Comparison of ENCODE assay signal across 9 mouse cellular contexts in the genomic region with DNA sequence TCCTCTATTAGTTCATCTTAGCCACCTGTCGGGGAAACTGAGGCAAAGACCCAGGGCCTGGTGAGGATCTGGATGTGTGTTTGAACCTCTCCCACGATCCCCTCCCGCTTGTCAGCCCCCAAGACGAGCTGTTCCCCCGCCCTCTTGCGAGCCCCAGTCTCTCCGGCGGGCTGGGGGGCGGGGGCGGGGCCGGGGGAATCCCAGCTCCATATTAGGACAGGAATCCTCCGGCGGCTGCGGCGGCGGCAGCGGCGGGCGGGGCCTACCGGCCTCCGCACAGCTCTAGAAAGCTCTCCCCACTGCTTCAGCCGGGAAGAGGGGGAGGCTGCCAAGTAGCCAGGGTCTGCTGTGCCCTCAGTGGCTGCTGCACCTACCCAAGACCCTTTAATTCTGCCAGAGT. TPM values are rescaled to one million over a fixed set of nuclear protein-coding genes. Genes with fewer than 3 reads are reported as not detected.
DNase-seq lines count a peak whose midpoint lies in the region; ATAC-seq and TF ChIP-seq lines count a peak whose summit lies in the region.
"Had no signal": no experiment of that assay in that cellular context is flagged by ENCODE, and none has a peak within 500 bp of the region (broad histone marks: within the 10 kb centered on the region; RNA-seq: fewer than 3 reads in every experiment).

No protein-coding gene starts in this region.

- TF ChIP-seq POLR2A in thymus, adult 2 months (IDR thresholded peaks at IDR 0.05; ENCODE audit: control insufficient read depth, extremely low read depth, insufficient read depth, low read length, poor library complexity), result no peak

- no peak overlapping the region for H3K9ac ChIP-seq in forebrain, embryonic 11.5 days (ENCODE audit: low read length)
- H3K9ac ChIP-seq in stomach, embryonic 16.5 days (ENCODE audit: low read length), result no peak overlapping the region
- H3K9ac ChIP-seq: lung, embryonic 15.5 days had no signal

- no peaks in the 10 kb centered on the region for H3K9me3 ChIP-seq in megakaryocyte, embryonic 14.5 days
- H3K9me3 ChIP-seq in forebrain, embryonic 11.5 days (ENCODE audit: control insufficient read depth, low read length), result no peaks in the 10 kb centered on the region
- no peaks in the 10 kb centered on the region for H3K9me3 ChIP-seq in stomach, embryonic 16.5 days (replicated peaks; ENCODE audit: control insufficient read depth, low read length)
- H3K9me3 ChIP-seq: lung, embryonic 15.5 days had no signal

- TF ChIP-seq CTCF in thymus, adult 2 months (IDR thresholded peaks at IDR 0.05; ENCODE audit: borderline replicate concordance, control insufficient read depth, extremely low read depth, insufficient read depth, low read length, poor library complexity), result no peak

- no peak for ATAC-seq in megakaryocyte, adult 5-6 weeks (ENCODE audit: poor library complexity, severe bottlenecking)
- no peak for ATAC-seq in forebrain, embryonic 11.5 days (replicated peaks; ENCODE audit: low FRiP score)
- peak; percentile 20; the same call in 1 of the 2 replicates for ATAC-seq in stomach, embryonic 16.5 days (ENCODE audit: insufficient read depth, low FRiP score)

- no peak overlapping the region for H3K4me2 ChIP-seq in forebrain, embryonic 11.5 days (ENCODE audit: low read depth, low read length, severe bottlenecking)
- peak overlapping the region; percentile 8; the same call in 1 of the 2 replicates for H3K4me2 ChIP-seq in stomach, embryonic 16.5 days (ENCODE audit: low read depth, low read length)
- H3K4me2 ChIP-seq: lung, embryonic 15.5 days had no signal

- H3K27me3 ChIP-seq in megakaryocyte, embryonic 14.5 days (replicated peaks), result peaks cover 67% of the 10 kb centered on the region
- H3K27me3 ChIP-seq in forebrain, embryonic 11.5 days (ENCODE audit: control insufficient read depth, insufficient read depth, low read length), result peaks cover 28% of the 10 kb centered on the region
- H3K27me3 ChIP-seq in stomach, embryonic 16.5 days (ENCODE audit: control insufficient read depth, insufficient read depth, low read length), result peaks cover 26% of the 10 kb centered on the region
- no peaks in the 10 kb centered on the region; the same call in 1 of the 2 replicates for H3K27me3 ChIP-seq in thymus, adult 2 months (ENCODE audit: control insufficient read depth, insufficient read depth, low read length)

- H3K4me1 ChIP-seq in megakaryocyte, embryonic 14.5 days, result peaks cover 53% of the 10 kb centered on the region
- no peaks in the 10 kb centered on the region for H3K4me1 ChIP-seq in forebrain, embryonic 11.5 days (replicated peaks; ENCODE audit: control insufficient read depth, insufficient read depth, low read length)
- no peaks in the 10 kb centered on the region for H3K4me1 ChIP-seq in stomach, embryonic 16.5 days (ENCODE audit: control insufficient read depth, insufficient read depth, low read length)
- no peaks in the 10 kb centered on the region; the same call in 1 of the 2 replicates for H3K4me1 ChIP-seq in thymus, adult 2 months (replicated peaks; ENCODE audit: control insufficient read depth, insufficient read depth, low read length)
- H3K4me1 ChIP-seq: lung, embryonic 15.5 days had no signal

- H3K36me3 ChIP-seq in megakaryocyte, embryonic 14.5 days (replicated peaks; ENCODE audit: low read length), result no peaks in the 10 kb centered on the region
- no peaks in the 10 kb centered on the region for H3K36me3 ChIP-seq in forebrain, embryonic 11.5 days (ENCODE audit: control insufficient read depth, insufficient read depth, low read length)
- H3K36me3 ChIP-seq in stomach, embryonic 16.5 days (ENCODE audit: control insufficient read depth, insufficient read depth, low read length), result no peaks in the 10 kb centered on the region
- no peaks in the 10 kb centered on the region for H3K36me3 ChIP-seq in thymus, adult 2 months (ENCODE audit: control insufficient read depth, insufficient read depth, low read length)
- H3K36me3 ChIP-seq: lung, embryonic 15.5 days had no signal

- peak; percentile 58 for DNase-seq in forebrain, embryonic 11.5 days (ENCODE audit: low spot score)
- DNase-seq in left cerebral cortex, postnatal 4 days, result peak; percentile 61
- no peak for DNase-seq in thymus, postnatal 36 days
- no peak for DNase-seq in thymus, adult 2 months
- DNase-seq: kidney, postnatal 36 days had no signal

- no peak overlapping the region for H3K27ac ChIP-seq in forebrain, embryonic 11.5 days (ENCODE audit: low read depth, low read length)
- H3K27ac ChIP-seq in stomach, embryonic 16.5 days (ENCODE audit: low read length), result no peak overlapping the region
- H3K27ac ChIP-seq in thymus, adult 2 months (ENCODE audit: control insufficient read depth, insufficient read depth, low read length), result no peak overlapping the region
- H3K27ac ChIP-seq: lung, embryonic 15.5 days had no signal

- H3K4me3 ChIP-seq in megakaryocyte, embryonic 14.5 days (replicated peaks), result peak overlapping the region; percentile 70
- H3K4me3 ChIP-seq in forebrain, embryonic 11.5 days (ENCODE audit: low read depth, low read length), result no peak overlapping the region
- H3K4me3 ChIP-seq in stomach, embryonic 16.5 days (replicated peaks; ENCODE audit: low read length), result no peak overlapping the region
- no peak overlapping the region for H3K4me3 ChIP-seq in thymus, adult 2 months (ENCODE audit: control insufficient read depth, insufficient read depth, low read length)
- H3K4me3 ChIP-seq: lung, embryonic 15.5 days had no signal

- intact Hi-C loops in left cerebral cortex, postnatal 4 days (cut with DNase I), result no loop called here

- WGBS in forebrain, embryonic 11.5 days, result 2% methylated on average over 21 of the region's 22 CpGs
- WGBS in stomach, embryonic 16.5 days, result 3% methylated on average over 22 of the region's 22 CpGs
- 5% methylated on average over 22 of the region's 22 CpGs for WGBS in thymus, adult 2 months

RNA-seq across cellular contexts. Expression of gene Npas4, which starts 0.6 kb away (rescaled TPM):
- polyA plus RNA-seq in megakaryocyte, embryonic 14.5 days (2012; ENCODE audit: insufficient read depth, low replicate concordance), result 1.1 TPM in 2 replicates
- total RNA-seq in megakaryocyte, adult 5-6 weeks (2015), result not detected in 2 replicates
- total RNA-seq in megakaryocyte, adult 5-6 weeks (2017), result not detected in 2 replicates
- not detected in 2 replicates for polyA plus RNA-seq in forebrain, embryonic 11.5 days (2014; fragmentation: Nextera tagmentation; extraction: Ambion mirVana)
- 1 to 10 TPM; 5.5 to 6.8 TPM for total RNA-seq in left cerebral cortex, postnatal 4 days (2021)
- polyA plus RNA-seq in stomach, embryonic 16.5 days (2015; fragmentation: Nextera tagmentation; extraction: Ambion mirVana), result 0.23 and 0.34 TPM in 2 replicates
- 0.57 and 0.59 TPM in 2 replicates for polyA plus RNA-seq in thymus, adult 2 months (2012; rRNA removed)

RNA-seq across cellular contexts. Expression of gene Mrpl11, which starts 28.8 kb away (rescaled TPM):
- 7.2 and 45.3 TPM in 2 replicates for polyA plus RNA-seq in megakaryocyte, embryonic 14.5 days (2012; ENCODE audit: insufficient read depth, low replicate concordance)
- total RNA-seq in megakaryocyte, adult 5-6 weeks (2015), result 13.4 and 15.9 TPM in 2 replicates
- total RNA-seq in megakaryocyte, adult 5-6 weeks (2017), result 26.3 and 29.1 TPM in 2 replicates
- polyA plus RNA-seq in forebrain, embryonic 11.5 days (2014; fragmentation: Nextera tagmentation; extraction: Ambion mirVana), result 136 and 145 TPM in 2 replicates
- total RNA-seq in left cerebral cortex, postnatal 4 days (2021), result 10 to 100 TPM; 68.5 to 73.6 TPM
- polyA plus RNA-seq in stomach, embryonic 16.5 days (2015; fragmentation: Nextera tagmentation; extraction: Ambion mirVana), result 79.6 and 80.5 TPM in 2 replicates
- 25.8 and 27.3 TPM in 2 replicates for polyA plus RNA-seq in thymus, adult 2 months (2012; rRNA removed)

RNA-seq across cellular contexts. Expression of gene Slc29a2, which starts 32.9 kb away (rescaled TPM):
- 0.58 and 0.94 TPM in 2 replicates for polyA plus RNA-seq in megakaryocyte, embryonic 14.5 days (2012; ENCODE audit: insufficient read depth, low replicate concordance)
- 0.31 and 1.0 TPM in 2 replicates for total RNA-seq in megakaryocyte, adult 5-6 weeks (2015)
- 0.18 and 3.4 TPM in 2 replicates for total RNA-seq in megakaryocyte, adult 5-6 weeks (2017)
- 5.5 and 8.3 TPM in 2 replicates for polyA plus RNA-seq in forebrain, embryonic 11.5 days (2014; fragmentation: Nextera tagmentation; extraction: Ambion mirVana)
- total RNA-seq in left cerebral cortex, postnatal 4 days (2021), result 10 to 100 TPM; 29.5 to 32.1 TPM
- 3.1 and 3.3 TPM in 2 replicates for polyA plus RNA-seq in stomach, embryonic 16.5 days (2015; fragmentation: Nextera tagmentation; extraction: Ambion mirVana)
- polyA plus RNA-seq in thymus, adult 2 months (2012; rRNA removed), result 12.7 and 14.6 TPM in 2 replicates

RNA-seq across cellular contexts. Expression of gene Peli3, which starts 47.8 kb away (rescaled TPM):
- 0.10 TPM in 1 of 2 replicates, not detected in the other for polyA plus RNA-seq in megakaryocyte, embryonic 14.5 days (2012; ENCODE audit: insufficient read depth, low replicate concordance)
- total RNA-seq in megakaryocyte, adult 5-6 weeks (2015), result 0.49 TPM in 1 of 2 replicates, not detected in the other
- total RNA-seq in megakaryocyte, adult 5-6 weeks (2017), result 0.51 and 0.85 TPM in 2 replicates
- 2.1 and 2.5 TPM in 2 replicates for polyA plus RNA-seq in forebrain, embryonic 11.5 days (2014; fragmentation: Nextera tagmentation; extraction: Ambion mirVana)
- total RNA-seq in left cerebral cortex, postnatal 4 days (2021), result 10 to 100 TPM; 19.5 to 20.1 TPM
- 1.8 and 1.9 TPM in 2 replicates for polyA plus RNA-seq in stomach, embryonic 16.5 days (2015; fragmentation: Nextera tagmentation; extraction: Ambion mirVana)
- 2.1 and 2.3 TPM in 2 replicates for polyA plus RNA-seq in thymus, adult 2 months (2012; rRNA removed)

RNA-seq across cellular contexts. Expression of gene B4gat1, which starts 47.9 kb away (rescaled TPM):
- polyA plus RNA-seq in megakaryocyte, embryonic 14.5 days (2012; ENCODE audit: insufficient read depth, low replicate concordance), result 1.3 and 2.0 TPM in 2 replicates
- total RNA-seq in megakaryocyte, adult 5-6 weeks (2015), result not detected in 2 replicates
- total RNA-seq in megakaryocyte, adult 5-6 weeks (2017), result 0.62 and 2.2 TPM in 2 replicates
- 35.2 and 40.4 TPM in 2 replicates for polyA plus RNA-seq in forebrain, embryonic 11.5 days (2014; fragmentation: Nextera tagmentation; extraction: Ambion mirVana)
- total RNA-seq in left cerebral cortex, postnatal 4 days (2021), result 10 to 100 TPM; 64.1 to 76.4 TPM
- polyA plus RNA-seq in stomach, embryonic 16.5 days (2015; fragmentation: Nextera tagmentation; extraction: Ambion mirVana), result 41.8 and 44.1 TPM in 2 replicates
- polyA plus RNA-seq in thymus, adult 2 months (2012; rRNA removed), result 23.8 and 25.1 TPM in 2 replicates

Comparison
In these comparisons a context has a peak if more than half of its experiments do, and no peak if none do; other contexts are left out.
1. DNase-seq: peak in forebrain, embryonic 11.5 days (single experiment) and left cerebral cortex, postnatal 4 days (single experiment); none in thymus, postnatal 36 days (0 of 2) and thymus, adult 2 months (single experiment).